Mouse (Mus musculus): Measurements from ENCODE around the gene Pde8a. TPM values are rescaled to one million over a fixed set of nuclear protein-coding genes. Genes with fewer than 3 reads are reported as not detected.

The Pde8a gene
- polyA plus RNA-seq, 1 experiment from 2014 or later = 3.6 TPM

DNA sequence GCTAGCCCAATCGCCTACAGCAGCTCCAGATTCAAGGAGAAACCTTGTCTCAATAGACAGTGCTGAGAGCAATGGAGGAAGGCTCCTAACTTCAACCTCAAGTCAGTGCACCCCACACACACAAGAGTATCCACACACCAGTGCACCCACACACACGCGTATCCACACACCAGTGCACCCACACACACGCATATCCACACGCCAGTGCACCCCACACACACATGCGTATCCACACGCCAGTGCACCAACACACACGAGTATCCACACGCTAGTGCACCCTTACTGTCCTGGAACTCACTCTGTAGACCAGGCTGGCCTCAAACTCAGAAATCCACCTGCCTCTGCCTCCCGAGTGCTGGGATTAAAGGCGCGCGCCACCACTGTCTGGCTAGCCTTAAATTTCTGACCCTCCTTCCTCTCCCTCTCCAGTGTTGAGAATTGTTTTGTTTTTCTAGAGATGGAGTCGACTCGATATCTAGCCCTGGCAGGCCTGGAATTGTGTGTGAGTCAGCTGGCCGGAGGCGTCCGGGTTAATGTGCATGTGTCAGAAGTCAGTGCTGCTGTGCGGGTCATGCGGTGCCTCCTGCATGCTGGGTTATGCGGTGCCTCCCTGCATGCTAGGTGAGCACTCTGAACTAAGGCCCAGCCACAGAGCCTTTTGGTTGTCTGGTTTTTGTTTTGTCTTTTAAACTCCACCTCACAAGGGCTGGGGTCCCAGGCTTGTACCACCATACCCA lies 124.6 kb downstream of the Pde8a start:
- no peak overlapping the region for H3K9ac ChIP-seq (replicated peaks)
- 95% methylated on average over 21 of the region's 21 CpGs for WGBS
- H3K27me3 ChIP-seq = no peaks in the 10 kb centered on the region
- peaks cover 85% of the 10 kb centered on the region for H3K36me3 ChIP-seq
- ATAC-seq (ENCODE audit: insufficient number of reproducible peaks, insufficient read depth, low FRiP score, low TSS enrichment, low read depth) = no peak
- no peaks in the 10 kb centered on the region; the same call in 1 of the 2 replicates for H3K9me3 ChIP-seq
- peaks cover 9% of the 10 kb centered on the region for H3K4me1 ChIP-seq (replicated peaks)
- no peak overlapping the region for H3K4me2 ChIP-seq
- H3K4me3 ChIP-seq (replicated peaks) = no peak overlapping the region
- no peak overlapping the region for H3K27ac ChIP-seq

DNA sequence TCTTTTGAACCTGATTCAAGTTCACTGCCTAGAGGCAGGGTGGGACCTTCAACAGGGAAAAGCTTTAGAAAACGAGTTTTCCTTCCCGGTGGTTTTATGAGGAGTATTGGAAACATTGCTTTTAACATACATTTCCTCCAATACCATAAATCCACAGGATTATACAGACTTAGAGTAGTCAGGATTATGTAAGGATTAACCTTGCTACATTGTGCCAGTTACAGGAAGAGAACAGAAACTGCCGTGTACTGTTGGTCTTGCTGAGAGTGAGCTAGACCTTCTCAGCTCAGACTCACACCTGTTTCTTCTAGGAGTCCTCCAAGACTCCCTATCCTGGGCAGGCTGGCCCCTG lies 125.1 kb downstream of the Pde8a start:
- Histone ChIP-seq H3K36me3 (peaks cover 85% of the 10 kb centered on the region), H3K9me3 (no peaks in the 10 kb centered on the region; the same call in 1 of the 2 replicates), H3K4me1 (replicated peaks) (peaks cover 15% of the 10 kb centered on the region), H3K27ac (no peak overlapping the region), H3K4me3 (replicated peaks) (no peak overlapping the region), H3K27me3 (no peaks in the 10 kb centered on the region), H3K4me2 (no peak overlapping the region), H3K9ac (replicated peaks) (no peak overlapping the region)
- no peak for ATAC-seq (ENCODE audit: insufficient number of reproducible peaks, insufficient read depth, low FRiP score, low TSS enrichment, low read depth)
- WGBS = 73% methylated on average over 3 of the region's 3 CpGs

DNA sequence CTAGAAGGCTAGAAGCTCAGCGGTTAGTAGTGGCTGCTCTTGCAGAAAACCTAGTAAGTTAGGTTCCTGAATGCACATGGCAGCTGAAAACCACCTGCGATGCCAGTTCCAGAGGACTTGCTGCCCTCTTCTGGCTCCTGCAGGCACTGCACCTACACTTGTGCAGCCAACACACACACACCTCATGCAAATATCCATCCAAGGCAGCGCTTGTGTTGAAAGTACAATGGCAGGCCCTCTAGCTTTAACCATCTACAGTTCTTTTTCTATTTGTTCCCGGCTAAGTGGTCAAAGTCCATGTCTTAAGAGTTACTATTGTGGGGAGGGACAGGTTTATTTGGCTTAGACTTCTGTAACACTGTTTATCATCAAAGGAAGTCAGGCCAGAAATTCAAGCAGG lies 126.4 kb downstream of the Pde8a start:
- ATAC-seq (ENCODE audit: insufficient number of reproducible peaks, insufficient read depth, low FRiP score, low TSS enrichment, low read depth) = no peak
- peaks cover 21% of the 10 kb centered on the region for H3K4me1 ChIP-seq (replicated peaks)
- no peaks in the 10 kb centered on the region; the same call in 1 of the 2 replicates for H3K9me3 ChIP-seq
- no peak overlapping the region for H3K4me2 ChIP-seq
- H3K9ac ChIP-seq (replicated peaks) = no peak overlapping the region
- 83% methylated on average over 4 of the region's 4 CpGs for WGBS
- no peak overlapping the region for H3K27ac ChIP-seq
- H3K4me3 ChIP-seq (replicated peaks) = no peak overlapping the region
- H3K36me3 ChIP-seq = peaks cover 89% of the 10 kb centered on the region
- no peaks in the 10 kb centered on the region for H3K27me3 ChIP-seq

DNA sequence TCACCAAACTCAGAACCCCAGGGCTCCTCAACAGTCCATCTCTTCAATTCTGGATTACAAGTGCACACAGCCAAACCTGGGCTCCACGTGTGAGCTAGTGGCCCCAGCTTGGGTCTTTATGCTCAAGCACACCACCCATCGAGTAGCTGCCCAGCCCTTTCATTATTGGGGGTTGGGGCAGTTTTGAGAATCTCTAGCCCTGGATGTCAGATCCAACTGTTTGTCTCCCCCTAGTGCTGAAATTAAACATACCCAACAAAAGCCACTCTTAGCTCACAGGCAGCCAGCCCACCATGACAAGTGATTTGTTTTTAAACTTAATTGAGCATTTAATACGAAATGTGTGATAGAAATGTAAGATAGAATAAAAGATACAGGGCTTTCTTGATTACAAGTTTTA lies 128.2 kb downstream of the Pde8a start:
- H3K36me3 ChIP-seq = peaks cover 73% of the 10 kb centered on the region
- WGBS = 58% methylated on average over 3 of the region's 3 CpGs
- no peaks in the 10 kb centered on the region; the same call in 1 of the 2 replicates for H3K9me3 ChIP-seq
- no peak for ATAC-seq (ENCODE audit: insufficient number of reproducible peaks, insufficient read depth, low FRiP score, low TSS enrichment, low read depth)
- H3K27ac ChIP-seq = no peak overlapping the region
- H3K4me1 ChIP-seq (replicated peaks) = peaks cover 21% of the 10 kb centered on the region
- no peak overlapping the region for H3K9ac ChIP-seq (replicated peaks)
- no peak overlapping the region for H3K4me2 ChIP-seq
- no peak overlapping the region for H3K4me3 ChIP-seq (replicated peaks)
- H3K27me3 ChIP-seq = no peaks in the 10 kb centered on the region

DNA sequence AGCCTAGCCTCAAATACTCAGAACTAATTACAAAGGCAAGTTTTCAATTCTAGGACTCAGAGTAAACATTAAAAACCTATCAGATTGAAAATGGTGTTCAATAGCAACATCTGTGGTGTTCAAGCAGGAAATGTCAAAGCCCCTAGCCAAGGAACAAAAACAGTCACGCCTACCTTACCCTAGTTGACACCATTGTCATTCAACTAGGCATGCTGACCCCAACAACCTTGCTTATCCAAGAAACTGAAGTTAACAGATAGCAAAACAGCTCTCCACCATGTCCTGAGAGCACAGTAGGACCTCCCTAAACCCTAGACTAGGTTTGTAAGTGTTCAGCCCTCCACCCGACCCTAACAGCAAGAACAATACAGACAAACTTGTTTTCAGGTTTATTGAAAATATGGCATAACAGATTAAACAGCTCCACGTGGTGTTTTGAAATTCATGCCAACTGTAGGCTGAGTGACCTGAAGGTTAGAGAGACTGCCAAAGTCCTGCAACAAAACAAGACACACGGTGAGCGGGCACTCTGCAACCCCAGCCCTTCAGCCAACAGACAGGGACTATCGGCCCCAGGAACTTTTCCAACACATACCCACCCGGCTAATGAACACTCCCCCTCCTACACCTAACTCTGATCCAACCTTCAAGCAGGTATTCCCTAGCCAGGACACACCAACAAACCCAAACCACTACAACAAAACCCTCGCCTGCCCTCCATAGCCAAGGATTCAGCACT lies 129.1 kb downstream of the Pde8a start:
- peaks cover 65% of the 10 kb centered on the region for H3K36me3 ChIP-seq

DNA sequence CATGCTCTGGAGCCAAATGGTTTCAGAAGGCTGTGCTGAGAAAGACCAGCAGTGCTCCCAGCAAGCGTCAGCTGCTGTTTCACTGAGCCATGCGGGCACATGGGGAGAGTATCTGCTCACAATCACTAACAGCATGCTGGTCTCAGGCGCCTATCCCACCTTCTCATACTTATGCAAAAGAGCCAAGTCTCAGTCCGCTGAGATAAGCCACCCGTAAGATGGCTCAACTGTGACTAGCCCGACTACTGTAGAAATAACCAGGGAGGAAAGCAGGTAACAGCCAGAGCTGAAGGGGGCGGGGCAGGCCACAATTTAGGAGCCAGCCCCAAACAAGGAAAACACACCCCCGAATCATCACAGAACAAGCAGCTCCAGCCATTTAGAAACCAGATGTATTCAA lies 129.9 kb downstream of the Pde8a start:
- Histone ChIP-seq H3K4me3 (replicated peaks) (peak overlapping the region; percentile 97), H3K27ac (peak overlapping the region; percentile 17; the same call in 1 of the 2 replicates), H3K27me3 (no peaks in the 10 kb centered on the region; the same call in 1 of the 2 replicates), H3K9ac (replicated peaks) (peak overlapping the region; percentile 99), H3K9me3 (no peaks in the 10 kb centered on the region; the same call in 1 of the 2 replicates), H3K4me1 (replicated peaks) (peaks cover 21% of the 10 kb centered on the region), H3K4me2 (peak overlapping the region; percentile 98), H3K36me3 (peaks cover 57% of the 10 kb centered on the region)
- 42% methylated on average over 8 of the region's 8 CpGs for WGBS
- no peak for ATAC-seq (ENCODE audit: insufficient number of reproducible peaks, insufficient read depth, low FRiP score, low TSS enrichment, low read depth)

More for the DNA sequence above, 129.1 kb downstream of the Pde8a start:
- peak overlapping the region; percentile 17; the same call in 1 of the 2 replicates for H3K27ac ChIP-seq
- peak overlapping the region; percentile 98 for H3K4me2 ChIP-seq
- peak overlapping the region; percentile 99 for H3K9ac ChIP-seq (replicated peaks)
- H3K9me3 ChIP-seq = no peaks in the 10 kb centered on the region; the same call in 1 of the 2 replicates
- H3K27me3 ChIP-seq = no peaks in the 10 kb centered on the region
- peak overlapping the region; percentile 97 for H3K4me3 ChIP-seq (replicated peaks)
- peaks cover 21% of the 10 kb centered on the region for H3K4me1 ChIP-seq (replicated peaks)
- ATAC-seq (ENCODE audit: insufficient number of reproducible peaks, insufficient read depth, low FRiP score, low TSS enrichment, low read depth) = no peak
- WGBS = 82% methylated on average over 8 of the region's 8 CpGs

DNA sequence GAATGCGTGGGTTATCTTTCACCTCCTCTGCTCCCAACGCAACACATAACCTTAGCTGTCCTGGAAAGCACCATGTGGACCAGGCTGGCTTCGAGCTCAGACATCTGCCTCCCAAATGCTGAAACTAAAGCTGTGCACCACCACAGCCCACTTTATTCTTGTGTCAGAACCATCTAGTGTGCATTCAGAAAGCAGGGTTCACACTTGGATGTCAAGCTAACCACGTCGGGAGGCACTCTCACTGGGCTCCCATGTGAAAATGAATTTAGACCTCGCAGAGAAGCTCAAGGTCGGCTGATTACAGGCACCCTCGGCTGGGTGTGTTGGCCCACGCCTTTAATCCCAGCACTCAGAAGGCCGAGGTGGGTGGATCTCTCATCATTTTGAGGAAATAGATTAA lies 130.4 kb downstream of the Pde8a start:
- Histone ChIP-seq H3K27me3 (no peaks in the 10 kb centered on the region; the same call in 1 of the 2 replicates), H3K9ac (replicated peaks) (peak overlapping the region; percentile 99), H3K36me3 (peaks cover 52% of the 10 kb centered on the region), H3K4me1 (replicated peaks) (peaks cover 21% of the 10 kb centered on the region), H3K4me2 (peak overlapping the region; percentile 98), H3K27ac (no peak overlapping the region), H3K4me3 (replicated peaks) (peak overlapping the region; percentile 97), H3K9me3 (no peaks in the 10 kb centered on the region; the same call in 1 of the 2 replicates)
- WGBS = 11% methylated on average over 10 of the region's 10 CpGs
- no peak for ATAC-seq (ENCODE audit: insufficient number of reproducible peaks, insufficient read depth, low FRiP score, low TSS enrichment, low read depth)

DNA sequence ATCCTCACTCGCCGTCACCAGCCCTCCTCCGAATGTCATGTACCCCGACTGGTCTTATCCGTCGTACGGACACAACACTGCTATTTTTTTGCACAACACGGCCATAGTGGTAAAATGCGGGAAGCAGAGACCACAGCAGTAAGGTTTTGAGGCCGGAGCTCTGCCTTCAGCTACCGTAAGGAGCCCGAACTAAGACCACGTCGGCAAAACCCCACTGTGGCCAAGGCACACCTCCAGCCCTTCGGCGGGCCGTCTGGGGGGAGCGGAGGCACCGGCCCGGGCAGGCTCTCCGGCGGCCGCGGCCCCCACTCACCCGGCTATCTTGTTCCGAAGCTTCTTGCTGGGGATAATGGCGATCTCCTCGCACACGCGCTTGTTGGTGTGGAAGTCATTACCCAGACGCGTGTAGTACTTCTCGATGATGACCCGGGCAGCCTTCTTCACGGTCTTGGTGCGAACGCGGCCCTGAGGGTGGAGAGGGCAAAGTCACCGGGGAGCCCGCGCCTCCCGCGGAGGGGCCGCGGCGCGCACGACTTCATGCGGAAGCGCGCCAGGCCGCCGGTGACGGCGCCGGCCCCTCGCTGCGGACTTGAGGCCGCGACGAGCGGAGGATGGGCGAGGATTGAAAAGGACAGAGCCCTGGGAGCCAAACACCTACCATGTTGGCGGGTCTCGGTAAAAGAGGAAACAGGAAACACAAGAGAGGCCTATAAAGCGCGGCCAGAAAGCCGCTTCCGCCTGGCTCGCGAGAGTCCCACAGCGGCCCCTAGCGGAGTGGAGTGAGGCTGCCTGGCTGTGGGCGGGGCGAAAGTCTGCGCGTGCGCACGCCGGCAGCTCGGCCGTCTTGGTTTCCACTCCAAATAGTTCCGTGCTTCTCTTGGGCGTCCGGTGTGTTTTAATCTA lies 131.4 kb downstream of the Pde8a start, which contains the start of gene Rps17:
TSS of gene Rps17 (minus strand) at position 711 of the 903 bp plus-strand sequence.
- Histone ChIP-seq H3K27me3 (no peaks in the 10 kb centered on the region; the same call in 1 of the 2 replicates), H3K4me2 (peak within 1 kb of the TSS; percentile 98), H3K4me3 (replicated peaks) (peak within 1 kb of the TSS; percentile 97), H3K9ac (replicated peaks) (peak within 1 kb of the TSS; percentile 99), H3K9me3 (no peaks in the 10 kb centered on the region; the same call in 1 of the 2 replicates), H3K4me1 (replicated peaks) (peaks cover 21% of the 10 kb centered on the region), H3K36me3 (peaks cover 42% of the 10 kb centered on the region), H3K27ac (peak within 1 kb of the TSS; percentile 94)
- under 1% methylated on average over 84 of the region's 85 CpGs for WGBS
- ATAC-seq (ENCODE audit: insufficient number of reproducible peaks, insufficient read depth, low FRiP score, low TSS enrichment, low read depth) = peak; percentile 79

DNA sequence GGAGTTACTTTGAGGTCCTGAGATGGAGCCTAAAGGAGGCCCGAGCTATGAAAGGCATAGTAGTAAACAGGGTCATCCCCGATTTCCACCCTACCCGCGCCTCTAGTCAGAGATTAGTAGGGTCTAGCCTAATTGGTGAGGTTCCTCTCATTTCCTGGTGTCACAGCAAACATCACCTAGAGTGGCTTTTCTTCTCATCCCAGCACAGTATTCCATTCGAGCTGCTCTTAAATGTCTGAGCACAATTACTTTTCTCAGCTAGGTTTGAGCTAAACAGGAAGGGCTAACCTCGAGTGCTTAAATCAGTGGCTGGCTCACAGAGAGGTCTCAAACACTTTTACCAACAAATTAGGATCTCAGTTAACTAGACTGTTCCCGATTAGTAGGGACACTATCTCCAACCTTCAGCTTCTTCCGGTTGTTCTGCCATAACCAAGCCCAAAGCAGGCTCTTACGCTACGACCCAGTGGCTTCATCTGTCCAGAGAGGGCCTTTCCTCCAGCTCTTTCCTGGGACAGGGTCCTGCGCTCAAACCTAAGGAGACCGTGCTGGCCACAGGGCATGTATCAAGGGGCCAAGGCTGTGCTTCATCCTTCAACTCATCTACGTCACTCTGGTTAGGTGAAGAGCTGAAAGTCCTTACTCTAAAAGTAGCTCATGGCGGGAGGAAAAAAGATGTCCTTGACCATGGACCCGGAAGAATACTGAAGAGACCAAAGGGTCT lies 132.2 kb downstream of the Pde8a start:
- Histone ChIP-seq H3K4me2 (peak overlapping the region; percentile 52), H3K9ac (replicated peaks) (peak overlapping the region; percentile 44), H3K36me3 (peaks cover 34% of the 10 kb centered on the region), H3K9me3 (no peaks in the 10 kb centered on the region), H3K4me3 (replicated peaks) (peak overlapping the region; percentile 97), H3K27me3 (no peaks in the 10 kb centered on the region; the same call in 1 of the 2 replicates), H3K27ac (no peak overlapping the region; the same call in 1 of the 2 replicates), H3K4me1 (replicated peaks) (peaks cover 21% of the 10 kb centered on the region)
- ATAC-seq (ENCODE audit: insufficient number of reproducible peaks, insufficient read depth, low FRiP score, low TSS enrichment, low read depth) = no peak
- WGBS = 59% methylated on average over 15 of the region's 15 CpGs

DNA sequence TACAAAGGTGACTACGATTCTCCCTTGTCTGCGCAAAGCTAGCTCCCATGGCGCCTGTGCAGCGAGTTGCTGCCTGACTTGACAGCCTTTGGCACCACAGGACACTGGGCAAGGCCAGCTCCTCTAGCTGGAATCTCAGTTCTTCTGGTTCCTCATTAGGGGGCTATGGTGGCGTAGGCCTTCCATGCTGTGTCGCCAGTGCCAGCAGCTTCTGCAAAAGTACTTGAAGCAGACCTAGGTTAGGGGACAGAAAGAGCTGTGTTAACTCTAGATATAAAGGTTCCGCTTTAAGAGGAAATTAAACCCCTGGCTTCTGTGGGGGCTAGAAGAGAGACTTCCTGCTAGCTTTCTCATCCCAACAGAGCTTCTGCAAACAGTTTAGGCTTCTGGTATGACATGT lies 134.8 kb downstream of the Pde8a start:
- no peak overlapping the region for H3K27ac ChIP-seq
- no peak overlapping the region for H3K4me2 ChIP-seq
- no peaks in the 10 kb centered on the region for H3K9me3 ChIP-seq
- H3K36me3 ChIP-seq = peaks cover 8% of the 10 kb centered on the region
- 73% methylated on average over 7 of the region's 7 CpGs for WGBS
- H3K27me3 ChIP-seq = no peaks in the 10 kb centered on the region; the same call in 1 of the 2 replicates
- H3K9ac ChIP-seq (replicated peaks) = no peak overlapping the region
- H3K4me3 ChIP-seq (replicated peaks) = no peak overlapping the region
- peaks cover 12% of the 10 kb centered on the region for H3K4me1 ChIP-seq (replicated peaks)
- no peak for ATAC-seq (ENCODE audit: insufficient number of reproducible peaks, insufficient read depth, low FRiP score, low TSS enrichment, low read depth)
